Mouse (Mus musculus) olfactory bulb, adult 2 months (tissue): ENCODE measurements around the gene Pdgfd.

ENCODE experiments used
- CTCF ChIP-seq: fragments of 200-500 bp; IDR thresholded peaks from 2 replicates; pipeline ENCODE4 v1.5.1; 2012; ENCODE audit warnings: low read depth, mild to moderate bottlenecking, low read length, moderate library complexity; ENCODE audit not compliant: insufficient read depth
- POLR2A ChIP-seq: fragments of 200-500 bp; IDR thresholded peaks from 2 replicates; pipeline ENCODE4 v1.6.1; 2012; ENCODE audit warnings: mild to moderate bottlenecking, low read depth, low read length, moderate library complexity; ENCODE audit not compliant: insufficient read depth

- no peak for TF ChIP-seq CTCF
- TF ChIP-seq POLR2A = no peak
Measured at GRCm38 (mm10) chr9:6333499-6333898, 165.1 kb downstream of the Pdgfd start.
